Mouse (Mus musculus): ENCODE results near the gene Dpf3. TPM values are rescaled to one million over a fixed set of nuclear protein-coding genes. Genes with fewer than 3 reads are reported as not detected.

Gene Dpf3
- polyA plus RNA-seq, 1 experiment from 2014 or later, result 3.0 TPM

DNA sequence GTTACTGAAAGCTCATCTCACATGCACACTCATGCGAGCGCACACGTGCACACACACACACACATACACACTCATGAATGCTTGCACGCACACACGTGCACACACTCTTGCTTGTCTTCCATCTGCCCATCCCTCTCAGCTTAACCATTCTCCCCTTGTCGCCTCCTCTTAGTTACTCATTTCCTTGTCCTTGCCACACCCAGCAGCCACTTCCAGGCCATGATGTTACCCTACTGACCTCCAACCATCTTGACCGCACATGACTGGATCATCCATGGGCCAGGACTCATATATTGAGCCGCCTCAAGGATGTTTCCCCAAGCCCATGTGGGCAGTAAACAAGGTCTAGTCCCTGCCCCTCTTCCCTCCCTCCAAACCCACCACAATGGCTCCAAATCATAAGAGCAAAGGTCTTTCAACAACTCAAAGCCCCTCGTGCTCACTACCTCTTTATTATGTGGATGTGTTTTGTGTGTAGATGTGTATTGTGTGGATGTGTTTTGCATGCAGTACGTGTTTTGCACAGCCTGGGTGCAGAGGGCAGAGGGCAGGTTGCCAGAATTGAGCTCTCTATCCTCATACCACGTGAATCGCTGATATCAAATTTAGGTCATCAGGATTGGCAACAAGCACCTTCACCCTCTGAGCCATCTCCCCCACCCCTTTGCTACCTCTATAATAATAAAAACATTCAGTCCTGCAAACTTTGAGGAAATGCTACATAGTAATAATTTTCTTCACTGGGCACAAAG, 82.0 kb downstream of the Dpf3 start:
- 90% methylated on average over 12 of the region's 12 CpGs for WGBS
- no peak for ATAC-seq (ENCODE audit: insufficient number of reproducible peaks, insufficient read depth, low FRiP score, low TSS enrichment, low read depth)

DNA sequence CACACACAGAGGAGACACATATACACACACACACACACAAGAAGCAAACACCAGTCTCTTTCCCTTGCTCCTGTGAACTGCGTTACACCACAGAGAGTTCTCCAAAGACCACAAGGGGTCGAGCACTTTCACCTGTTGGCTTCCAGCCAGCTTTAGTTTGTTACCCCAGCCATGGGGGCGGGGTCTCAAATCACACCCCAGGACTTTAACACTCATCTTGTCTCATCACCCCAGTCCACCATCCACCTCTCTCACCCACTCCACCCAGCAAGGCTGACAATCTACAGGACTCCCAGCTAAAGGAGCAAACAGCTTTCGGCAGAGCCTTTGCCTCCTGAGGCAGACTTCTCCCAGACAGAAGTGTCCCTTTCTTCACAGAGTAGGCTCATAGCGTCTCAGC, 85.2 kb downstream of the Dpf3 start:
- 71% methylated on average over 5 of the region's 5 CpGs for WGBS
- Histone ChIP-seq H3K9me3 (no peaks in the 10 kb centered on the region), H3K4me3 (no peak overlapping the region), H3K4me2 (no peak overlapping the region), H3K27me3 (no peaks in the 10 kb centered on the region), H3K36me3 (no peaks in the 10 kb centered on the region), H3K27ac (no peak overlapping the region), H3K9ac (no peak overlapping the region), H3K4me1 (no peaks in the 10 kb centered on the region)
- ATAC-seq (ENCODE audit: insufficient number of reproducible peaks, insufficient read depth, low FRiP score, low TSS enrichment, low read depth), result no peak

More for the DNA sequence above, 82.0 kb downstream of the Dpf3 start:
- H3K36me3 ChIP-seq, result no peaks in the 10 kb centered on the region
- H3K27me3 ChIP-seq, result no peaks in the 10 kb centered on the region
- H3K4me1 ChIP-seq, result no peaks in the 10 kb centered on the region
- no peak overlapping the region for H3K9ac ChIP-seq
- no peak overlapping the region for H3K4me3 ChIP-seq
- H3K4me2 ChIP-seq, result no peak overlapping the region
- H3K9me3 ChIP-seq, result no peaks in the 10 kb centered on the region
- H3K27ac ChIP-seq, result no peak overlapping the region

- no peaks in the 10 kb centered on the region for H3K4me1 ChIP-seq
- H3K9me3 ChIP-seq, result no peaks in the 10 kb centered on the region
- ATAC-seq (ENCODE audit: insufficient number of reproducible peaks, insufficient read depth, low FRiP score, low TSS enrichment, low read depth), result no peak
- H3K27me3 ChIP-seq, result no peaks in the 10 kb centered on the region
- H3K36me3 ChIP-seq, result no peaks in the 10 kb centered on the region
- 90% methylated on average over 16 of the region's 16 CpGs for WGBS
- no peak overlapping the region for H3K4me2 ChIP-seq
- H3K27ac ChIP-seq, result no peak overlapping the region
- H3K9ac ChIP-seq, result no peak overlapping the region
- H3K4me3 ChIP-seq, result no peak overlapping the region
These were observed 95.5 kb downstream of the Dpf3 start for GRCm38 (mm10) chr12:83392011-83392410.

DNA sequence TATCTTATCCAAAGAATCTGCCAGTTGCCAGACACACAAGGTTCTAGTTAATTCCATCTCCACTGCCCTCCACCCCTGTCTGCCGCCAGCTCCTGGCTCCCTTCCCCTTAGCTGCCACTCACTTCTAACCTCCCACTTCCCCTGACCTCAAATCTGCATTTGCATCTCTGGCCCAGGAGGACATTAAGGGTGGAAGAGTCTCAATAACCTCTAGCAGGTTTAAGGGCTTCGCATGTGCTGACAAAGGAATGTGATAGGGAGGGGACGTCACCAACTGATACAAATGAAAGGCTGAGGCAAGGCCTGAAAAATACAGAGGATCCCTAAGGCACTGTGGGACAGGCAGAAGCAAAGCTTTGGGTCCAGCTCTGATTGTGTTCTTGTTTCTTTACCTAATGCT, 100.0 kb downstream of the Dpf3 start:
- no peak overlapping the region for H3K9ac ChIP-seq
- H3K36me3 ChIP-seq, result no peaks in the 10 kb centered on the region
- H3K4me2 ChIP-seq, result no peak overlapping the region
- H3K4me3 ChIP-seq, result no peak overlapping the region
- H3K9me3 ChIP-seq, result no peaks in the 10 kb centered on the region
- 21% methylated on average over 3 of the region's 3 CpGs for WGBS
- no peaks in the 10 kb centered on the region for H3K4me1 ChIP-seq
- no peak overlapping the region for H3K27ac ChIP-seq
- H3K27me3 ChIP-seq, result no peaks in the 10 kb centered on the region
- no peak for ATAC-seq (ENCODE audit: insufficient number of reproducible peaks, insufficient read depth, low FRiP score, low TSS enrichment, low read depth)

DNA sequence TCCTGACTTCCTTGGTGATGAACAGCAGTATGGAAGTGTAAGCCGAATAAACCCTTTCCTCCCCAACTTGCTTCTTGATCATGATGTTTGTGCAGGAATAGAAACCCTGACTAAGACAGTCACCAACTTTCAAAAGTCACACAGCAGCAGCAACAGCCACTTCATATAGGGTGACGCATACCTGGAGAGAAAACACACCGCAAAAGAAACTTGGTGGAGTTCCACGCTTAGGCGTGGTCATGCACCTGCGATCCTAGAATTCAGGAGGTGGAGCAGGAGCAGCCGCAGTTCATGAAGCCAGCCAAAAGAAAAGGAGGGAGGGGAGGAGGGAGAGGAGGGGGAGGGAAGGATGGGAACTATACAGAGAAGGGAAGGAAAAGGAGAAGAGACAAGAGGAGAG, 106.4 kb downstream of the Dpf3 start:
- 89% methylated on average over 7 of the region's 7 CpGs for WGBS
- Histone ChIP-seq H3K27ac (no peak overlapping the region), H3K36me3 (no peaks in the 10 kb centered on the region), H3K4me3 (no peak overlapping the region), H3K4me1 (no peaks in the 10 kb centered on the region), H3K9me3 (no peaks in the 10 kb centered on the region), H3K4me2 (no peak overlapping the region), H3K27me3 (no peaks in the 10 kb centered on the region), H3K9ac (no peak overlapping the region)
- ATAC-seq (ENCODE audit: insufficient number of reproducible peaks, insufficient read depth, low FRiP score, low TSS enrichment, low read depth), result no peak

DNA sequence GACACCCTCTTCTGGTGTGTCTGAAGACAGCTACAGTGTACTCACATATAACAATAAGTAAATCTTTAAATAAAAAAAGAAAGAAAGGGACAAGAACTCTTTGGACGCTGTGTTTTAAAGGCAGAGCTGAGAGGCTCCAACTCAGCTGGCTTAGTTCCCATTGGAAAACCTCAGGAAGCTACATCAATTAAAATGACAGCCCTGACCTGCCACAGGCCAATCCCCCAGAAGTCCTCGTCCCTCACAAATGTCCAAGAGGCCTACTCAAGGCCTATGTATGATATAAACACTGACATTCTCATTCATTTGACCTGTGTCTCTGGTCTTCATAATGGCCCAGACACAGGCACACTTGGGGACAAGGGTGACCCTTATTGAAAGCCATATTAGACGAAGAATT, 107.5 kb downstream of the Dpf3 start:
- Histone ChIP-seq H3K9ac (no peak overlapping the region), H3K4me3 (no peak overlapping the region), H3K27me3 (no peaks in the 10 kb centered on the region), H3K4me1 (no peaks in the 10 kb centered on the region), H3K9me3 (no peaks in the 10 kb centered on the region), H3K27ac (no peak overlapping the region), H3K4me2 (no peak overlapping the region), H3K36me3 (no peaks in the 10 kb centered on the region)
- no peak for ATAC-seq (ENCODE audit: insufficient number of reproducible peaks, insufficient read depth, low FRiP score, low TSS enrichment, low read depth)
- 78% methylated on average over 3 of the region's 3 CpGs for WGBS

- H3K4me2 ChIP-seq, result no peak overlapping the region
- no peaks in the 10 kb centered on the region for H3K27me3 ChIP-seq
- no peaks in the 10 kb centered on the region for H3K9me3 ChIP-seq
- H3K27ac ChIP-seq, result no peak overlapping the region
- H3K4me3 ChIP-seq, result no peak overlapping the region
- H3K36me3 ChIP-seq, result no peaks in the 10 kb centered on the region
- no peak for ATAC-seq (ENCODE audit: insufficient number of reproducible peaks, insufficient read depth, low FRiP score, low TSS enrichment, low read depth)
- no peaks in the 10 kb centered on the region for H3K4me1 ChIP-seq
- WGBS, result 82% methylated on average over 12 of the region's 12 CpGs
- no peak overlapping the region for H3K9ac ChIP-seq
These were observed 112.3 kb downstream of the Dpf3 start for GRCm38 (mm10) chr12:83375015-83375831.

DNA sequence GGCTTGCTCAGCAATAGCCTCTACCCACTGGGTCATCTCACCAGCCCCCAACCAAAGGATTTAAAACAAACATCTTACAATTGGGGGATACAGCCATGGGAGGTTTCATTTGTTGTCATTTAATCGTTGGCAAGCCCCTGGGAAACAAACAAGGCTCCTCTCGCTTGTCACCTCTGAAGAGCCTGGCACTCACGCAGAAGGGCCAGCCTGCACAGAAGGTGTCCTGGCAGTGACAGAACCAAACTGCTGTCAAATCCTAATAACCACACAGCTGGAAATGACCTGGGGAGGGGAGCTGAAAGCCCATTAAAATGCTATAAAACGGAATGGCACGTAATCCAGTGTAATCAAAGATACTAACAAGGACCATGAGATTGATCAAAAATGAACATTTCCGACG, 114.4 kb downstream of the Dpf3 start:
- no peak overlapping the region for H3K27ac ChIP-seq
- H3K9ac ChIP-seq, result no peak overlapping the region
- no peak overlapping the region for H3K4me3 ChIP-seq

DNA sequence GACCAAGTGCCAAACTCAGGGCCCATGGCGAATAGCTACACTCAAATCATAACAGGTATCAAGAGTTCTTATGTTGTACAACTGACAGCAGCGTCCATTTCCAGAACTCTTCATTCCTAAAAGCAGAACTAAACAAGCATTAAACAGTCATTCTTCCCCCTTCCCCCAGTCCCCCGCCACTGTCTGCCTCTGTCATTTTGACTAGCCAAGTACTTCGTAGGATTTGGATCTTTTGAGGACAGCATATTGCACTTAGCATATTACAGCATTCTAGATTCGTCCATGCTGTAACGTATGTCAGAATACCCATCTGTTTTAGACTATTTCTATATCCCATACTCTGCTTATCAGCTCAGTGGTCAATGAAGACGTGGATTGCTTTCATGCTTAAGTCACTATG, 115.2 kb downstream of the Dpf3 start:
- Histone ChIP-seq H3K27me3 (no peaks in the 10 kb centered on the region), H3K4me3 (no peak overlapping the region), H3K36me3 (no peaks in the 10 kb centered on the region), H3K9me3 (no peaks in the 10 kb centered on the region), H3K4me1 (no peaks in the 10 kb centered on the region), H3K27ac (no peak overlapping the region), H3K9ac (no peak overlapping the region), H3K4me2 (no peak overlapping the region)
- ATAC-seq (ENCODE audit: insufficient number of reproducible peaks, insufficient read depth, low FRiP score, low TSS enrichment, low read depth), result no peak
- 91% methylated on average over 7 of the region's 7 CpGs for WGBS

More for the DNA sequence above, 114.4 kb downstream of the Dpf3 start:
- Histone ChIP-seq H3K36me3 (no peaks in the 10 kb centered on the region), H3K27me3 (no peaks in the 10 kb centered on the region), H3K4me2 (no peak overlapping the region), H3K4me1 (no peaks in the 10 kb centered on the region), H3K9me3 (no peaks in the 10 kb centered on the region)
- no peak for ATAC-seq (ENCODE audit: insufficient number of reproducible peaks, insufficient read depth, low FRiP score, low TSS enrichment, low read depth)
- WGBS, result 88% methylated on average over 7 of the region's 7 CpGs

DNA sequence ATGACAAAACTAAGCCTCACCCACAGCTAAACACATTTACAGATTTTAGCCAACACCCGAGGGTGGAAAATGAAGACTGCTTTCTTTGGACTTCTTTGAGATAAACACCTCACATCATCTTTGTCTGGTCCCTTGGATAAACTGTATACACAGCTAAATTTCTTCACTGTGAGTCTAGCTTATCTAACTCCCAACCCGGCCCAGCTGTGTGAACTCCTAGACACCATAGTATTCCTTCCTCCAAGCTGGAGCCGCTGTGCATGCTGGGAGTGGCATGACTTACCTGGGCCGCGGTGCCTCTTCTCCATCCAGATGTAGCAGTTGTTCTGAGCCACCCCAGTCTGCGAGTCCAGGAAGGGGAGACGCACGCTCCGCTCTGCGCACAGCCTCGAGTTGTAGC, 117.3 kb downstream of the Dpf3 start:
- no peaks in the 10 kb centered on the region for H3K4me1 ChIP-seq
- no peak overlapping the region for H3K4me2 ChIP-seq
- no peaks in the 10 kb centered on the region for H3K36me3 ChIP-seq
- ATAC-seq (ENCODE audit: insufficient number of reproducible peaks, insufficient read depth, low FRiP score, low TSS enrichment, low read depth), result no peak
- WGBS, result 88% methylated on average over 11 of the region's 11 CpGs
- no peak overlapping the region for H3K4me3 ChIP-seq
- no peak overlapping the region for H3K27ac ChIP-seq
- no peaks in the 10 kb centered on the region for H3K9me3 ChIP-seq
- no peak overlapping the region for H3K9ac ChIP-seq
- no peaks in the 10 kb centered on the region for H3K27me3 ChIP-seq

DNA sequence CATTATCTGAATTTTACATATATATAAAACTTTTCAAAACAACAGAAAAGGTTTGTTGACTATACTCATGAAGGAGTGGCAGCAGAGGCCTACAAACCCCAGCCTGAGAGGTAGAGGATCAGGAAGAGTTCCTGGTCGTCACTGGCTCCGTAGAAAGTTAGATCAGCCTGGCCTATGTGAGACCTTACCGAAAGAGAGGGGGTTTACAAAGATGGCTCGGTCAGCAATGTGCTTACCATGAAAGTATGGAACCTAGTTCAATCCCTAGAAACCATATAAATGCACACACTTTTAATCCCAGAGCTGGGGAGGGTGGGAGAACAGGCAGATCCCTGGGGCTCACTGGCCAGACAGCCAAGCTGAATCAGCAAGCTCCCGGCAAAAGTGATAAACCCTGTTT, 118.1 kb downstream of the Dpf3 start:
- H3K27ac ChIP-seq, result no peak overlapping the region
- WGBS, result 93% methylated on average over 5 of the region's 5 CpGs
- no peaks in the 10 kb centered on the region for H3K27me3 ChIP-seq
- ATAC-seq (ENCODE audit: insufficient number of reproducible peaks, insufficient read depth, low FRiP score, low TSS enrichment, low read depth), result no peak
- no peak overlapping the region for H3K4me3 ChIP-seq
- no peak overlapping the region for H3K9ac ChIP-seq
- no peaks in the 10 kb centered on the region for H3K9me3 ChIP-seq
- no peaks in the 10 kb centered on the region for H3K36me3 ChIP-seq
- H3K4me1 ChIP-seq, result no peaks in the 10 kb centered on the region
- no peak overlapping the region for H3K4me2 ChIP-seq

DNA sequence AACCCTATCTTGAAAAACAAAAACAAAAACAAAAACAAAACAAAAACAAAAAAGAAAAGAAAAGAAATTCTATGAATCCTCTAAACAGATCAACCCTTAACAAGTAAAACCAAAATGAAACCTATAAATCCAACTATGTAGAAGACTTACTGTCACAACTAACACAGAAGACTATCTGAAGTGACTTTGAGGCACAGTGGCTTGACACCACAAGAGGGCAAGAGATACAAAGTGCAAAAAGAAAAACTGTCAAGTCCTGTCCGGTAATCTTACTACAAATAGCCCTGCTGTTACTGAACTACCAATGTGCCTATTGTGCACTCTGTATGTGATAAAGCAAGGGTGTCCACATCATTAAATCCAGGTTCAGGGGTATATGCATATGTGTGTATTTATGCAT, 120.0 kb downstream of the Dpf3 start:
- ATAC-seq (ENCODE audit: insufficient number of reproducible peaks, insufficient read depth, low FRiP score, low TSS enrichment, low read depth), result no peak
- Histone ChIP-seq H3K27ac (no peak overlapping the region), H3K9ac (no peak overlapping the region), H3K4me1 (no peaks in the 10 kb centered on the region), H3K4me2 (no peak overlapping the region), H3K36me3 (no peaks in the 10 kb centered on the region), H3K4me3 (no peak overlapping the region), H3K27me3 (no peaks in the 10 kb centered on the region), H3K9me3 (no peaks in the 10 kb centered on the region)
- WGBS, result 90% methylated on average over 1 of the region's 1 CpGs
